Mouse (Mus musculus) monocyte, adult 2 months (primary cell): ENCODE measurements around the gene Gm10491.
A peak's percentile ranks its signal among the peaks of the same experiment; 100 is the strongest.
"Not testable (repeated sequence)": the region's sequence is repeated elsewhere in the genome, so short reads cannot be mapped to it uniquely, and the experiment has no call there.

Source experiments
- DNase-seq, 2 experiments: peaks; one replicate each; pipeline ENCODE4 v3.0.0; 2022; ENCODE audit warnings: low spot score in 2 of 2, low read depth in 1 of 2

Gene Gm10491

DNA sequence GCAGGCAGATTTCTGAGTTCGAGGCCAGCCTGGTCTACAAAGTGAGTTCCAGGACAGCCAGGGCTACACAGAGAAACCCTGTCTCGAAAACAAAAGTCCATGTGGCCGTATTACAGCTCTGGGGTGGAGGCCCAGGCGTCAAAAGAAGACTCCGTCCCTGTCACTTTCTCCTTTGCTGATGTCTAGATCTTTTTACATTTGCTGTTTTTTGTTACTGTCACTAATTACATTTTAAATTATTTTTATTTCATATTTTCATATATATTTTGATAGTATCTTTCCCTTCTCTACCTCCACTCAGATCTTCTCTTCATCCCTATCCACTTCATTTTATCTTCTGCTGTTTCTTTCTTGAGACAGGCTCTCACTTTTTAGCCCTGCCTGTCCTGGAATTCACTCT is at the start of gene Gm10491:
Gene Gm10491 (minus strand): TSS at position 101 of the 400 bp plus-strand sequence.
- DNase-seq: no peak

DNA sequence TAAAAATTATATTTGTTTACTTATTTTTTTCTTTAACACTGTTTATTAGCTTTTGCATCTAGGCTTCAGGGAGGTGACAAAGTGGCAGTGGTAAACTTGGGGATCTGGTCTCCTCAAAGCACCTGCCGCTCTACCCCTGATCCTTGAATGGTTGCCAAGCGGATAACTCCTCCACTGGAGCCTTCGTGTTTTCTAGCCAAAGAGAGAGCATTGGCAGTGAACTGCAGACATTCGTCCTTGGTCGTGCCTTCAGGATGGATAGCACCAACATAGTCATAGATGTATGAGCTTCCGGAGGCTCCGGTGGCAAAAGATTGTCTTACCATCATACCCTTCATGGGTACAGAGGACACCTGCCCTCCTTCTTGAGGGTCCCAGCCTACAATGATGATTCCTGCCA is 42.5 kb upstream of the Gm10491 start:
- DNase-seq: no peak

DNA sequence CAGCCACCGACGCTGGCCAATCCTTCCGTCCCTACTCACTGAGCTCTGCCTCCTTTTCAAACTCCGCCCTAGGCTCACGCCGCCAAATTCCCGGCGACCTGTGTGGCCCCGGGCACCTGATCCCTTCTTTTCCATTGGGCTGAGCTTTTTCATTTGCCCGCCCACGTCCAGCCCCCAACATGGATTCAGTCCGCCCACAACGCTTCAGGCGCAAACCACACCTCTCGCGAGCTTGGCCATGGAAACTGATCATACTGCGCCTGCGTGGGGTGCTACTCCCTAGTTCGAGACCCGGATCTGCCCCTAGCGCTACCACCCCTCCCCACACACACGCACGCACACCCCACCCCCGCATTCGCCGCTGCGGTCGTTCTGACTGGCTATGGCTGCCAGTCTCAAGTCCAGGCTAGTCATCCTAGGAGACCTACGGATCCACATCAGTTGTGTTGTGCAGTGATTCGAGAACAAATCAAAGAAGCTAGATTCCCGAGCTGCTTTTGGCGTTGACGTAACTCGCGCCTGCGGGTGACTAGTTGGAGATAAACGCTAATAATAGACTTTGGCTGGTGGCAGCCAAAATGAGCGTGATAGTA is 40.4 kb upstream of the Gm10491 start:
- DNase-seq: peak; percentile 80 to 85

DNA sequence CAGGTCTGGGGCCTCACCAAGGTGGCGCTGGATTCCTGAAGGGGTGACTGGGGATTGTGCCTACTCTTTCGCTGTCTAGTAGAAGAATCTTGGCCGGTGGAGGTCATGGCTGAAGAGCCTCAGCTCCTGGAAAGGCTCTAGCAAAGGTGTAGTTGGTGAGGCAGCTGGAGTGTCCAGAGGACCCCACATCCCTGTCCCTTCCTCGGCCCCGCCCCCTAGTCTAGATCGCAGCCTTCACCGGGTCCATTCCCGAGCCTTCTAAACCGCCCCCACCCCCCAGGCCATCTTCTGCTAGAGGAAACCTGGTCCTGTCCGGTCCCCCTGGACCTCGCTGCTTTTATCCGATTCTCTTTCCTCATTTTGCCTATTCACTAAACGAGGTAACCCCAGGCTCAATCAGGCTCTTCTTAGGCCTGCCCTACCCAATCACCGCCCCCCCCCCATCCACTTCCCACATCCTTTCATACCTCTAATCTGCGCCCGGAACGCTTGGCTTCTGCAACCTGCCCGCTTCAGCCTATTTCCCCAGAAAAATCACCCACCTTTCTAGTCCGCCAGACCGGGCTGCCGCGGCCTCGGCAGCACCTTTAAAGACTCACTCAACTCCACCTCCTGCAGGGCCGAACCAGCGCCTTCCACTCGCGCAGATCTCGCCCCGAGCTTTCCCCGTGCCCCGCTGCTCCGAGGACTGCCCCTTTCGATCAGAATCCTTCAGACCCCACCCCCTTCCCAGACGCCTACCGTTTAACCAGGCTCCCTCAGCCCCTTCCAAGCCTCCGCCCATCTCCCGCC is 39.7 kb upstream of the Gm10491 start, which contains the start of gene Hdac6:
Gene Hdac6 (minus strand): TSS at position 782 of the 792 bp plus-strand sequence.
- DNase-seq: no peak

DNA sequence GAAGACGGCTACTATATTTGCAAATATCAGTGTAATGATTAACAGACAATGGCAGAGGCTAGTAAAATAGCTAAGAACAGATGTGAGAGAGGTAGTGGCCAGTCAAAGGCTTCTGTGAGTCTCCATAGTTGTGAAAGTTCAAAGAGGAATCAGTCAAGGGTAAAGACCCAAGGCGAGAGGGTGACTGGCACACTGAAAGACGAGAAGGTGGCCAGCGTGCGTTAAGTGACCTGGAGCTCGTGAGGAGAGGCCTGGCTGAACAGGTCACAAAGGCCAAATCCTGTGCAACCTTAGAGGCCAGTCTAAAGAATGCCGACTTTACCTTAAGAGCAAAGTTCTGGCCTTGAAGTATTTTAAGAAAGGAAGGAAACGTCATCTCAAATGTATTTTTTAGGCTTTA is 38.0 kb upstream of the Gm10491 start:
- no peak for DNase-seq

DNA sequence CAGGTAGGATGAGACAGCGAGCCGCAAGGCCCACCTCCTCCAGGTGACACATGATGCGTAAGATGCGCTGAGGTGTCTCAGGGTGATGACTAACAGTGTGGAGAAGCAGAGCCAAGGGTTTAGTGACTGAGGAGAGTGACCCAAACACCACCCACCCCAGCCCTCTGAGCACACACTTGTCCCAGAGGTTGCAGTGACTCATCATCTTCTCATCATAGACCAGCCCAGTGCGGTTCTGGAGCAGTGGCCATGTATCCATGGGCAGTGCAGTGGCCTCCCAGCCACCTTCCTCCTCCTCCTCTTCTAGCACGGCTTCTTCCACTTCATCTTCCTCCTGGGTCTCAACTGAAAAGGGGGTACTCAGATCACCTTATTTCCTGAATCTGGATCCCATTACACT is 30.0 kb upstream of the Gm10491 start:
- no peak for DNase-seq

DNA sequence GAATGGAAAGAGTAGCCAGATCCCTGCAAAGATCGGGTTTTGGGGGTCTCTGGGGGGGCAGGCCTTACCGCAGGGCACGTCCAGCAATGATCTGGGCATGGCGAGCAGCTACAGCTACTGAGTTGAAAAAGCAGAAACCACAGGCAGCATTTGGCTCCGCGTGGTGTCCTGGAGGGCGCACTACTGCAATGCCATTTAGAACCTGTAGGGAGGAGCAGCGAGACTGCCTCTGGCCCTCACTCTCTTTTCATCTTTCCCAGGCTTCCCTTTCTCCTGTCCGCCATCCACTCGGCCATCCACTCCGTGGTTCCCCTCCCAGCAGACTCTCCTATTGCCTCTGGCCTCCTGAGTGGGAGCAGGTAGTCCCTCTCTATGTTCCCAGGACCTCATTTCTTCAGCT is 29.2 kb upstream of the Gm10491 start:
- DNase-seq: no peak

DNA sequence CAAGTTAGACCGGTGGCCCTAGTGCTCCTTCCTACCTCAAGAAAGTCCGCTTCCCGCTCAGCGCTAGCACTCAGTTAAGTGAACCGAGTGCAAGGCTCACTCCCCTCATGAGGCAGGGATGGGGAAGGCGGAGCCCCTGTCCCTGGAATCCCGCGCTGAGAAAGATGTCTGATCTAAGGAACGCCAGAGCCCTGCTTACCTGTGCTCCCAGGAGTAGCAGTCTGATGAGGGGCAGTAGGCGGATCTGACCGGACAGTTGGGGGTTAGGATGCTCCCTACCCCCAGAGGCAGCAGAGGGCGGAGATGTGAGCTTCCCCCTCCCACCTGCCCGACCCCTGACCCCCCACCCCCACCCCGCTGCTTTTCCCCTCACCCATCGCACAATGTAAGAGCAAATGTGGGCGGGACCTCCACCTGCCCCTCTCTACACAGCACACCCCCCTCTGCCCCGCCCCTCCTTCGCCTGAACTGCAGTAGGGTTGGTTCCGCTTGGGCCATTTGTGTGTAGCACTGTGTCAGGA is 20.7 kb upstream of the Gm10491 start, which contains the start of gene Eras:
Gene Eras (minus strand): TSS at position 338 of the 521 bp plus-strand sequence.
- no peak for DNase-seq

DNA sequence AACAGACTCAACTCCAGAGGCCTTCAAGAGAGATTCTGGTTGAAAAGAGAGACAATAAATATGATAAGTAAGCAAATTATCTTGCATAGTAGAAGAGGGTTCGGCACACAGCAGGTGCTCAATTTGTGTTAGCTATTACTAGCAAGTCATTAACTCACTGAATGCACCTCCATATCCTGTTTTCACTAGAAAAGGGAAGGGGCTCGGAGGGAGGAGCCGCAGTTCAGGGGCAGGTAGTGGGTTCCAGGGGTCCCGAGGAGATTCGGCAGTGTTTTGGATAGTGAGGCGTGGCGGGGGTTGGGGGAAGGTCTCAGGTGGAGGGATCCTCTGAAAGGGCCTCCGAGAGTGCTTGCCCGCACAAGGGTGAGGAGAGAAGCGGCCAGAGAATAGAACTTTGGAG is 19.5 kb upstream of the Gm10491 start:
- no peak for DNase-seq

DNA sequence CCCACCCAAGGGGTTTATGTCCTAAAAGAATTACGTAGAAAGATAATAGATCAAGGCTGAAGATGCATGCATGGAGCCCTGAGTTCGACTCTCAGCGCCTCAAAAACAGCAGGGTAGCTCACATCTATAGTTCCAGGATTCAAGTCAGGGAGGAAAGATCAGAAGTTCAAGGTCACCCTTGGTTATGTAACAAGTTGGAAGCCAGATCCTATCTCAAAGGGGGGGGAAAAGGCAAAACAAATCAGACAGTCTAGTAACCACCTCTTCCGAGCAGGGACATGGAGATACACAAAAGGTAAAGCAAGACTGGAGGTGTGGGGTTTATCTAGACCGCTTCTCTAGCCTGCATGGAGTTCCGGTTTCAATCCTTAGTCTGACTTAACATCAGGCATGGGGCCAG is 18.6 kb upstream of the Gm10491 start:
- no peak for DNase-seq

DNA sequence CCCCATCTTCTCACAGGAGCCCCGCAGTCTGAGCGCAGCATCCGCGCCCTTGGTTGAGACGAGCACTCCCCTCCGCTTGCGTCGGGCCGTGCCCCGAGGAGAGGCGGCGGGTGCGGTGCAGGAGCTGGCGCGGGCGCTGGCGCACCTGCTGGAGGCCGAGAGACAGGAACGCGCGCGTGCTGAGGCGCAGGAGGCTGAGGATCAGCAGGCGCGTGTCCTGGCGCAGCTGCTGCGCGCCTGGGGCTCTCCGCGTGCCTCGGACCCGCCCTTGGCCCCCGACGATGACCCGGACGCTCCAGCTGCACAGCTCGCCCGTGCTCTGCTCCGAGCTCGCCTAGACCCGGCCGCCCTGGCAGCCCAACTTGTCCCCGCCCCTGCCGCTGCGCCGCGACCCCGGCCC is 14.4 kb upstream of the Gm10491 start:
- no peak for DNase-seq

DNA sequence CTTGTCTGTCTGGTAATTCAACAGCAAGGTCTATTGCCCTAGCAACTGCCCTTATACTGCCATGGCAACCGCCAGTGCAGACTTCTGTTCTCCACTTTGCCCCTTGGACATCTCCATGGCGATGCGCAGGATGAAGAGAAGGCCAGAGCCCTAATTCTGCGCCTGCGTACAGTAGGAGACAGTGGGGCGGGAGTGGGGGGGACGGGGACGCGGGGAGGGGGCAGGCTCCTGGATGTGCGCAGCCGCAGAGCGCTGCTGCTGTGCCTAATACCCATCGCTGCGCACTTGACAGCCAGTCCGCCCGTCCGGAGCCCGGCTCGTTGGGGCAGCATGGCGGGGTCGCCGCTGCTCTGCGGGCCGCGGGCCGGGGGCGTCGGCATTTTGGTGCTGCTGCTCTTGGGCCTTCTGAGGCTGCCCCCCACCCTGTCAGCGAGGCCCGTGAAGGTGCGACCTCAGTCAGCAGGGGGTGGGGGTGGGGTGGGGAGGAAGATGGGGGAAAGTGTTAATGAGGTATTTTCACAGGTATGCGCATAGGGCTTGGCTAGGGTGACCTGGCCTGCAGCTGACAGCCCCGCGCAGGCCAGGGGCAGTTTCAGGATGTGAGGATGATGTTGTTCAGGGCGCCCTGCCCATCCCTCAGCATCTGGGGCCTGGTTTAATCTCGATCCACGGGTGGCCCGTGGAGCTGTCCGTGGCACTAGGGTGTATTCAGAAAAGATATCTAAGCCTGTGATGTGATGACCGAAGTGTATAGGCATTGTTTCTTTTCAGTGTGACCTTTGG is 12.2 kb upstream of the Gm10491 start, which contains the start of gene Pcsk1n:
Gene Pcsk1n (plus strand): TSS at position 222 of the 783 bp plus-strand sequence.
- DNase-seq: no peak

DNA sequence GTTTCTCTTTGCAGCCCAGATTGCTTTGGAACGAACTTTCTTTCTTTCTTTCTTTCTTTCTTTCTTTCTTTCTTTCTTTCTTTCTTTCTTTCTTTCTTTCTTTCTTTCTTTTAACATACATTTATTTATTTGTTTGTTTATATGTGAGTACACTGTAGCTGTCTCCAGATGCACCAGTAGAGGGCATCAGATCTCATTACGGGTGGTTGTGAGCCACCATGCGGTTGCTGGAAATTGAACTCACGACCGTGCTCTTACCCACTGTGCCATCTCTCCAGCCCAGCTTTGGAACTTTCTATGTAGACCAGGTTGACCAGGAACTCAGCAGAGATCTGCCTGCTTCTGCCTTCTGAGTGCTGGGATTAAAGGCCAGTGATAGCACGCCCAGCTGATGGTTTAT is 10.3 kb upstream of the Gm10491 start:
- DNase-seq: not testable (repeated sequence)

DNA sequence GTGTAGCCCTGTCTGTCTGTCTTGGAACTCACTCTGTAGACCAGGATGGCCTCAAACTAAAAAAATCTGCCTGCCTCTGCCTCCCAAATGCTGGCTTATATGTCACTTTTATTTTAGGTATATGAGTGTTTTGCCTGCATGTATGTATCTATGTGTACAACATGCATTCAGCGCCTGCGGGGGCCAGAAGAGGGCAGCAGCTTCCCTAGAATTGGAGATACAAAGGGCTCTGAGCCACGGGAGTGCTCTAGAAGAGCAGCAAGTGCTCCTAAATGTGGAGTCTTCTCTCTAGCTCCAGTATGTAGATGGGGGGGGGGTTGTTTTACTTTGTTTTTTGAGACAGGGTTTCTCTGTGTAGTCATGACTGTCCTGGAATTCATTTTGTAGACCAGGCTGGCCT is 8.0 kb upstream of the Gm10491 start:
- peak in 1 of 2 experiments; percentile 26 for DNase-seq

DNA sequence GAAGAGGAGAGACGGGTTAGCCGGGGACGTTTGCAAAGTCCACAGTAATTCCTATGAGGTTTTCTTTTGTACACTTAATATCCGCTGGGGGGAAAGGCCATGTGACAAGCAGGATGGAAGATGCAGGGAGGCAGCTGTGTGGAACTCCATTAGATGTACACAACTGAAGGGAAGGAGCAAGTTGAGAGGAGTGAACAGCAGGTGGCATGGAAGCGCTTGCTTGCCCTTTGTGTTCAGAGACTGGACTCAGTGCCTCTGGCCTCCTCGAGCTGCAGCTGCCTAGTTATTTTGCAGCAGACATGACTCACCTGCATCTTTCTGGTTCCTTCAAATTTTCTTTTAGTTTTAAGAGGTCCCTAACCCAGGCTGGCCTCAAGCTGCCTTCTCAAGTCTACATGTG is 2.8 kb upstream of the Gm10491 start:
- DNase-seq: no peak

DNA sequence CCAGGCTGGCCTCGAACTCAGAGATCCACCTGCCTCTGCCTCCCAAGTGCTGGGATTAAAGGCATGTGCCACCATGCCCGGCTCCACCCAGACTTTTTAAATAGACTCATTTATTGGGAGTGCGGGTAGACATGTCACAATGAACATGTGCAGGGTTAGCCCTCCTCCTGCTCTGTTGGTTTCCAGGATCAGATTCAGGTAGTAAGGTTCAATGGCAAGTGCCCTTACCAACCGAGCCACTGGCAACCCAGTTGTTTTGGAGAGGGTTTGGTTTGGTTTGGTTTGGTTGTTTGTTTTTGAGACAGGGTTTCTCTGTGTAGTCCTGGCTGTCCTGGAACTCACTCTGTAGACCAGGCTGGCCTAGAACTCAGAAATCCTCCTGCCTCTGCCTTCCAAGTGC is 1.6 kb upstream of the Gm10491 start, which contains the start of gene Gm10490:
Gene Gm10490 (plus strand): TSS at position 301 of the 400 bp plus-strand sequence.
- not testable (repeated sequence) for DNase-seq

DNA sequence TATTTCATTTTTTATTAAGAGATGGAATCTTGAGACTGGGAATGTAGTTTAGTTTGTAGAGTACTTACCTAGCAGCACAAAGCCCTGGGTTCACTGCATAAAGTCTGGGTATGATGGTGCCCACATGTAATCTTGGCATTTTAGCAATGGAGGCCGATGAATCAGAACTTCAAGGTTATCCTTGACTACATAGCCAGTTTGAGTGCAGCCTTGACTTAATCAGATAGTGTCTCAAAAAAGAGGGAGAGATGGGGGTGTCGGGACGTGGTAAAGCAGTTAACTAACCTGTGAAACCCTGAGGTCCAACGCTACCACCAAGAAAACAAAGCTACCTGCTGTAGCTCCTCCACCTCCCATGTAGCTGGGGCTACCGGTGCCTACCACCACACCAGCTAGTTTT is 3.2 kb downstream of the Gm10491 start:
- no peak for DNase-seq

DNA sequence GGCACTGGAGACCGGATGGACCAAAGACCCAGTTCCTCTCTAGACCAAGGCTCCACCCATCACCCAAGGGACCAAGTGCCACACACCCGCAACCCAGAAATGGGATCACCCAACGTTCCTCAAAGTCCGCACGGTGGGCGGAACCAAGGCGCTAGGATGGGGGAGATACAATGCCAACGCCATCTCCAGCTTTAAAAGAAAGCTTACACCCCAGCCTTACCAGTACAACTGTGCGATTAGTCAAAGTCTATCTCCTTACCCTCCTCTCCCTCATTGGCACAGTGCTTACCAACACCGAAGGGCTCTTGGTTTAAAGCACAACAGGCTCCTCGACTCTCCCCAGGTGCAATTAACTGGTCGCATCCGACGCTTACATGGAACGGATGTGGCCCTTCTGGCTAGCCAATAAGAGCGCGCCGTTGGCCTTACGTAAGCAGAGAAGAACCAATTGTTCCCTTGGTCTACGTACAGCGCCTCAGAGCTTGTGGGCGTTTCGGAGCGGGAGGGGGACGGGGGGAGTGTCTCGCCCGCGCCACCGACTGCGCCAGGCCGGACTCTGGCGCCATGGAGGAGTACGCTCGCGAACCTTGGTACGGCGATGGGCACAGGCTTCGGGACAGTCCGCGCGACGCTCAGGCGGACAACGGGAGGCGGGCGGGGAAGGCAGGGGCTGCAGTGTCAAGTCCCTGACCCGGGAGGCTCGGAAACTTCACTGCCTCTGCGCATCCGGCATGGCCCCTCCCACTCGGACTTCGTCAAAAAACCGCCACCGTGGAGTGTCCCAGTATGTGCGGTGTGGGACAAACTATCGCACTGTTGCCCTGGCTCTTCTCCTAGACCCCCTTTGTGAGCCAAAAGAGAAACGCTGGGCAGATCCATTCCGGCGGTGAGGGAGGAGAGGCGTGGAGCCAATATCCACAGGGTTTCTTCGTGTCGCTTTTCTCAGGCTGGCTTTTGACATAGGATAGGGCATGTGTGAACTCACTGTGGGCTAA is 8.5 kb downstream of the Gm10491 start, which contains the start of the genes Pqbp1 and Timm17b:
Gene Pqbp1 (minus strand): TSS at position 390 of the 995 bp plus-strand sequence.
Gene Timm17b (plus strand): TSS at position 478 of the 995 bp plus-strand sequence.
- peak; percentile 66 to 74 for DNase-seq

DNA sequence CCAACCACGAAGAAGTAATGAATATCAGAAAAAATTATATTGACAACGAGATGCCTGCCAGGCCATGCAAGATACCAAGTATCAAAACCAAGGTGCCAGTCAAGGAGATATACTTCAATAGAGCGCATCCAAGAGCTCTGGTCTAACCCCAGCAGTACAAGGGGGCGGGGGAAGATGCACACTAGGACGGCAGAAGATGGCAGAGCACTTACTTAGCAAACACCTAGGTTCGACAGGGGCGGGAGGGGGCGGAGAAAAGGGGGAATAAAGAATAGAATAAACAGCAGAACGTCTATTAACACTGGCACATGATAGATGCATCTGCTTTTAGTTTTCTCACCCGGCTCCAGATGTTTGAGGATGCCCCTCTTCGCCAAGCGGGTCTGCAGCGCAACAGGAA is 9.4 kb downstream of the Gm10491 start:
- no peak for DNase-seq
